Mouse (Mus musculus): ENCODE measurements around the gene Skp1a. TPM values are rescaled to one million over a fixed set of nuclear protein-coding genes. Genes with fewer than 3 reads are reported as not detected.

Skp1a gene
- total and polyA plus RNA-seq, 3 experiments: 169 to 371 (median 209) TPM

DNA sequence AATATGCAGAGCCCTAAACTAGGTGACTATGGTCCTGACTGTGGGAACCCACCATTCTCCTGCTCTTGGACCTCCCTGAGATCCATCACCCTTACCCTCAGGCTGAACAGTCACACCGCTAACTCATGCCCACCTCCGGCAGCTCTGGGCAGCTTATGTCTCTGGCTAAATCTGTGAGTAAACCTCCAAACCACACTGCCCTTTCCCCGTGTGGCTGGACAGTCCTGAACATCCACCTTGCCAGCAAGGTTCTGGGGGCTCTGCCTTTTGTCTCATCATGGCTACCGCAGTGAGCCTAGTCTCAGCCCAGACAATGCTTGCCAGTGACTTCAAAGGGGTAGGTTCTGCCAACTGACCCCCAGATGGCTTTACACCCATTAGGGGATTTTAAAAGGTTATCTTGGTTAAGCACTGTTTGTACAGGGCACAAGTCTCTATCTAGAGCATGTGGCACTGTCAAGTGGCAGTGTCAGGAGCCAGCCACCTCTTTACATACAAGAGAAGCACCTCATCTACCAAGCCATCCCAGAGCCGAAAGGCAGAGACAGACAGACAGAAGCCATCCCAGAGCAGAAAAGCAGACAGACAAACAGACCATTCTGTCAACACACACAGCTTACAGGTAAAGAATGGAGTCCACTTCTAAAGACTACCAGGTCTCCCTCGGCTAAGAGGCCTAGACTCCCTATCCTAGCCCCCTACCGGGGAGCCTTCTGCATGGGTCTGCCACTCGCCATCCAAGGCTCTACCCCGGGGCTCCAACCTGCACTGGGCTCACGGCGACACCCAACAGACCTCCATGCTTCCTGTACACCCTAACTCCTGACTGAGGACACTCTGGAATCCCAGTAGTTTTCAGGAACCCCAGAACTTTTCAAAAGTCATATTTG lies 49.0 kb downstream of the Skp1a start:
- Histone ChIP-seq H3K36me3 (replicated peaks in 1 of 2; ENCODE audit: control insufficient read depth in 1 of 2, insufficient read depth in 1 of 2, low read length in 1 of 2) (peaks cover 0 to 4% of the 10 kb centered on the region in 2 experiments), H3K4me2 (ENCODE audit: insufficient read depth, low read depth, poor library complexity, severe bottlenecking) (no peak overlapping the region), H3K9me3 (replicated peaks; ENCODE audit: low read length) (no peaks in the 10 kb centered on the region), H3K4me1 (ENCODE audit: control insufficient read depth in 1 of 2, insufficient read depth in 2 of 2) (peaks cover 8 to 18% of the 10 kb centered on the region in 2 experiments), H3K4me3 (replicated peaks in 1 of 3; ENCODE audit: low read depth in 2 of 3, low read length in 2 of 3, poor library complexity in 1 of 3) (no peak overlapping the region), H3K27me3 (replicated peaks) (peaks cover 40% of the 10 kb centered on the region), H3K9ac (ENCODE audit: insufficient read depth, low read depth) (no peak overlapping the region), H3K79me2 (replicated peaks; ENCODE audit: control insufficient read depth, extremely low read depth, insufficient read depth, poor library complexity, severe bottlenecking) (no peaks in the 10 kb centered on the region), H3K27ac (ENCODE audit: insufficient read depth, low read depth) (no peak overlapping the region)
- dilution Hi-C loops (cut with MboI; ENCODE audit: extremely low pct_ligation_motif_present, extremely low pct_unique_long_range_greater_than_20kb, low sequenced_read_pairs): no loop called here
- DNase-seq (ENCODE audit: extremely low read depth): no peak
- in situ Hi-C loops (cut with MboI; ENCODE audit: low pct_ligation_motif_present, low pct_unique_long_range_greater_than_20kb, low sequenced_read_pairs): no loop called here
- TF ChIP-seq POLR2AphosphoS2 (IDR thresholded peaks at IDR 0.05; ENCODE audit: low read depth, low read length): no peak
- TF ChIP-seq ZNF384 (IDR thresholded peaks at IDR 0.05; ENCODE audit: low read depth, low read length): no peak
- no peak for TF ChIP-seq CTCF (conservative IDR thresholded peaks at IDR 0.05 in 1 of 2, IDR thresholded peaks at IDR 0.05 in 1 of 2; ENCODE audit: low read depth in 2 of 2, low read length in 2 of 2)
- no peak for TF ChIP-seq UBTF (IDR thresholded peaks at IDR 0.05; ENCODE audit: low read depth, low read length)
- TF ChIP-seq KAT2A (IDR thresholded peaks at IDR 0.05; ENCODE audit: insufficient replicate concordance, low read length): no peak
- no peak for TF ChIP-seq MAX (IDR thresholded peaks at IDR 0.05; ENCODE audit: low read length)
- no peak for TF ChIP-seq RCOR1 (conservative IDR thresholded peaks at IDR 0.05; ENCODE audit: low read depth, low read length)
- TF ChIP-seq CHD1 (IDR thresholded peaks at IDR 0.05; ENCODE audit: low read depth, low read length): no peak
- no peak for TF ChIP-seq TBP (conservative IDR thresholded peaks at IDR 0.05; ENCODE audit: low read depth, low read length)
- TF ChIP-seq ELF1 (IDR thresholded peaks at IDR 0.05; ENCODE audit: low read depth, low read length): no peak
- TF ChIP-seq ETS1 (conservative IDR thresholded peaks at IDR 0.05; ENCODE audit: low read depth, low read length): no peak
- TF ChIP-seq GABPA (IDR thresholded peaks at IDR 0.05; ENCODE audit: insufficient replicate concordance, low read depth, low read length): no peak
- TF ChIP-seq SIN3A (IDR thresholded peaks at IDR 0.05; ENCODE audit: low read length): no peak
- no peak for TF ChIP-seq MEF2A (IDR thresholded peaks at IDR 0.05; ENCODE audit: borderline replicate concordance, low read depth, low read length)
- no peak for TF ChIP-seq USF2 (conservative IDR thresholded peaks at IDR 0.05; ENCODE audit: low read depth, low read length)
- TF ChIP-seq EP300 (IDR thresholded peaks at IDR 0.05; ENCODE audit: low read length): no peak
- no peak for TF ChIP-seq PAX5 (IDR thresholded peaks at IDR 0.05; ENCODE audit: low read length)
- no peak for TF ChIP-seq IRF4 (IDR thresholded peaks at IDR 0.05; ENCODE audit: low read depth, low read length)
- no peak for TF ChIP-seq MAFK (IDR thresholded peaks at IDR 0.05; ENCODE audit: insufficient replicate concordance, low read length)
- no peak for TF ChIP-seq SMC3 (IDR thresholded peaks at IDR 0.05; ENCODE audit: low read depth, low read length)
